Mouse (Mus musculus) stomach, postnatal 0 days (tissue): Measurements from ENCODE around the gene Src.

ENCODE experiments used
- CTCF ChIP-seq: IDR thresholded peaks from 2 replicates; pipeline ENCODE4 v1.5.1; 2016; ENCODE audit warnings: antibody characterized with exemption, low read depth, mild to moderate bottlenecking, moderate library complexity
- EP300 ChIP-seq: optimal IDR thresholded peaks from 2 replicates; pipeline ENCODE3; 2016; ENCODE audit warnings: antibody characterized with exemption

DNA sequence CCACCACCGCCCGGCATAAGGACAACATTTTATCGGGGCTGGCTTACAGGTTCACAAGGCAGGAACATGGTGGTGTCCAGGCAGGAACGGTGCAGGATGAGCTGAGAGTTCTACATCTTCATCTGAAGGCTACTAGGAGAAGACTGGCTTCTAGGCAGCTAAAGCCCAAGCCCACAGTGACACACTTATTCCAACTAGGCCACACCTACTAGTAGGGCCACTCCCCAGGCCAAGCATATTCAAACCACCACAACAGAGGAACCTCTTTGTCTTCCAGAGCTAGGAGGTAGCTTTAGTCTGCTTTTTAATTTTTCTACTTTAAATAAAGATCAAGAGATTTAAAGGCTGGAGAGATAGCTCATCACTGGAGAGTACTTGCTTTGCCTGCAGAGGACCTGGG, 24.7 kb upstream of the Src start:
- no peak for TF ChIP-seq CTCF
- TF ChIP-seq EP300 = no peak
